Mouse (Mus musculus): ENCODE measurements at regions not wholly inside any gene's neighbourhood (a gene's known extent, or its start where the extent isn't known, plus 50 kb on each side); places are given as distances from the start of the nearest gene placed in this dataset.

GRCm38 (mm10) chr14:98626476-98626875, 367.6 kb downstream of the Rpl36a-ps1 start:
- DNase-seq (ENCODE audit: low spot score): no peak
- H3K4me3 ChIP-seq (ENCODE audit: low read depth, low read length): no peak overlapping the region
- no peaks in the 10 kb centered on the region for H3K4me1 ChIP-seq (replicated peaks; ENCODE audit: control insufficient read depth, insufficient read depth, low read length)
- H3K4me2 ChIP-seq (ENCODE audit: low read depth, low read length, severe bottlenecking): no peak overlapping the region
- no peaks in the 10 kb centered on the region for H3K27me3 ChIP-seq (ENCODE audit: control insufficient read depth, insufficient read depth, low read length)
- H3K27ac ChIP-seq (ENCODE audit: low read depth, low read length): no peak overlapping the region
- no peak for ATAC-seq (replicated peaks; ENCODE audit: low FRiP score)
- 73% methylated on average over 7 of the region's 7 CpGs for WGBS
- no peaks in the 10 kb centered on the region for H3K9me3 ChIP-seq (ENCODE audit: control insufficient read depth, low read length)
- H3K36me3 ChIP-seq (ENCODE audit: control insufficient read depth, insufficient read depth, low read length): no peaks in the 10 kb centered on the region
- H3K9ac ChIP-seq (ENCODE audit: low read length): no peak overlapping the region

DNA sequence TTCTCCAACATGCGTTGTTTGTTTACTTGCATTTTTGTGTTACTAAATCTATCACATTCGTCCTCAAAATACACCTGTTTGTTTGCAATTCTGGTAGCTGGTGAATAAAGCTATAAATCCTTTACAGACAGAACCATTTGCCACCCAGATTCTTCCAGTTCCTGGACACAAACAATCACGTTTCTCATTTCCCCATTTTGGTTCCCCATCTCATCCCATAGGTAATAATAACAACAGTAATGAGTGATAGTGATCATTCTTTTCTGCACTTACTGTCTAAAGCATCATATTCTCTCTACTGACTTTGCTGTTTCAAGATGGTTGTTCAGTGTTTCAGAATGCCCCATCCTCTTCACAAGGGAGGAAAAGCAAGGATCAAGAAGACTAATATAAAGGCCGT, 368.3 kb downstream of the Rpl36a-ps1 start:
- no peak for DNase-seq (ENCODE audit: low spot score)
- Histone ChIP-seq H3K36me3 (ENCODE audit: control insufficient read depth, insufficient read depth, low read length) (no peaks in the 10 kb centered on the region), H3K9ac (ENCODE audit: low read length) (no peak overlapping the region), H3K27me3 (ENCODE audit: control insufficient read depth, insufficient read depth, low read length) (no peaks in the 10 kb centered on the region), H3K9me3 (ENCODE audit: control insufficient read depth, low read length) (no peaks in the 10 kb centered on the region), H3K4me3 (ENCODE audit: low read depth, low read length) (no peak overlapping the region), H3K4me2 (ENCODE audit: low read depth, low read length, severe bottlenecking) (no peak overlapping the region), H3K4me1 (replicated peaks; ENCODE audit: control insufficient read depth, insufficient read depth, low read length) (no peaks in the 10 kb centered on the region), H3K27ac (ENCODE audit: low read depth, low read length) (no peak overlapping the region)
- WGBS: 87% methylated on average over 4 of the region's 4 CpGs
- no peak for ATAC-seq (replicated peaks; ENCODE audit: low FRiP score)

- no peak for ATAC-seq (replicated peaks; ENCODE audit: low FRiP score)
- no peaks in the 10 kb centered on the region for H3K36me3 ChIP-seq (ENCODE audit: control insufficient read depth, insufficient read depth, low read length)
- H3K27ac ChIP-seq (ENCODE audit: low read depth, low read length): no peak overlapping the region
- no peak overlapping the region for H3K4me2 ChIP-seq (ENCODE audit: low read depth, low read length, severe bottlenecking)
- WGBS: 71% methylated on average over 2 of the region's 2 CpGs
- H3K4me3 ChIP-seq (ENCODE audit: low read depth, low read length): no peak overlapping the region
- DNase-seq (ENCODE audit: low spot score): no peak
- H3K27me3 ChIP-seq (ENCODE audit: control insufficient read depth, insufficient read depth, low read length): no peaks in the 10 kb centered on the region
- no peak overlapping the region for H3K9ac ChIP-seq (ENCODE audit: low read length)
- no peaks in the 10 kb centered on the region for H3K9me3 ChIP-seq (ENCODE audit: control insufficient read depth, low read length)
- no peaks in the 10 kb centered on the region for H3K4me1 ChIP-seq (replicated peaks; ENCODE audit: control insufficient read depth, insufficient read depth, low read length)
Observed at GRCm38 (mm10) chr14:98605772-98606171, 388.3 kb downstream of the Rpl36a-ps1 start.

DNA sequence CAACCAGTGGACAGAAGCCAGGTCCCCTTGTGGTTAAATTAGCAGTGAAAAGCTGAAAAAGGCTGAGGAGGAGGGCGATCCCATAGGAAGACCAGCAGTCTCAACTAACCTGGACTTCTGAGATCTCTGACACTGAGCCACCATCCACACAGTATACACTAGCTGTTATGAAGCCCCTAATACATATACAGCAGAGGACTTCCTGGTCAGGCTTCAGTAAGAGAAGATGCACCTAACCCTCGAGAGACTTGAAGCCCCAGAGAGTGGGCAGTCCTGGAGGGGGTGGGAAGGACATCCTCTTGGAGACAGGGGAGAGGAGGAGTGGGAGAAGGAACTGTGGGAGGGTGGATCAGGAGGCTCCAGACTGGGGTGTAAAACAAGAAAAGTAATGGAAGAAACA, 397.9 kb downstream of the Rpl36a-ps1 start:
- Histone ChIP-seq H3K9me3 (ENCODE audit: control insufficient read depth, low read length) (no peaks in the 10 kb centered on the region), H3K36me3 (ENCODE audit: control insufficient read depth, insufficient read depth, low read length) (no peaks in the 10 kb centered on the region), H3K4me2 (ENCODE audit: low read depth, low read length, severe bottlenecking) (no peak overlapping the region), H3K9ac (ENCODE audit: low read length) (no peak overlapping the region), H3K4me1 (replicated peaks; ENCODE audit: control insufficient read depth, insufficient read depth, low read length) (no peaks in the 10 kb centered on the region), H3K4me3 (ENCODE audit: low read depth, low read length) (no peak overlapping the region), H3K27me3 (ENCODE audit: control insufficient read depth, insufficient read depth, low read length) (no peaks in the 10 kb centered on the region), H3K27ac (ENCODE audit: low read depth, low read length) (no peak overlapping the region)
- DNase-seq (ENCODE audit: low spot score): no peak
- ATAC-seq (replicated peaks; ENCODE audit: low FRiP score): no peak
- WGBS: 79% methylated on average over 2 of the region's 2 CpGs

- Histone ChIP-seq H3K27me3 (ENCODE audit: control insufficient read depth, insufficient read depth, low read length) (no peaks in the 10 kb centered on the region), H3K27ac (ENCODE audit: low read depth, low read length) (no peak overlapping the region), H3K4me1 (replicated peaks; ENCODE audit: control insufficient read depth, insufficient read depth, low read length) (no peaks in the 10 kb centered on the region), H3K36me3 (ENCODE audit: control insufficient read depth, insufficient read depth, low read length) (no peaks in the 10 kb centered on the region), H3K9me3 (ENCODE audit: control insufficient read depth, low read length) (no peaks in the 10 kb centered on the region), H3K4me3 (ENCODE audit: low read depth, low read length) (no peak overlapping the region), H3K9ac (ENCODE audit: low read length) (no peak overlapping the region), H3K4me2 (ENCODE audit: low read depth, low read length, severe bottlenecking) (no peak overlapping the region)
- WGBS: 2% methylated on average over 4 of the region's 4 CpGs
- ATAC-seq (replicated peaks; ENCODE audit: low FRiP score) (peak; percentile 88), DNase-seq (ENCODE audit: low spot score) (peak; percentile 66)
Observed at GRCm38 (mm10) chr14:98589846-98590245, 404.3 kb downstream of the Rpl36a-ps1 start.

DNA sequence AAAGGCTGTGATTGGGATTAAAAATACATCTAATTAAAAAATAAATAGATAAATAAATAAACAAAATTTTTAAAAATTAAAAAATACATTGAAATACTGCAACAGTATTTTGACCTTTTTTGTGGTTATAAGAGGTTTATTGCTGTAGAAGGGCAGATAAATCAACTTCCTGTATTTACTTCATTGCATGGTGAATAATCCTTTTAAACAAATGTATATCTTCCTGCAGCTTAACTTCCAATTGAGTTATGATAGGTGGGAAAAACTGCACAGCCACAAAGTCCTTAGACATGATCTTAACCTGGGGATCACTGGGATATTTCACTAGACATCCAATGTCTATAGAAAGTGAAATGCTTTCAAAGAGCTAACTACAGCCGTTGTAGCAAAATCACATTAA, 402.1 kb upstream of the Dach1 start:
- no peak for DNase-seq (ENCODE audit: low spot score)
- no peak overlapping the region for H3K4me3 ChIP-seq (ENCODE audit: low read depth, low read length)
- no peak for ATAC-seq (replicated peaks; ENCODE audit: low FRiP score)
- H3K27ac ChIP-seq (ENCODE audit: low read depth, low read length): no peak overlapping the region
- no peaks in the 10 kb centered on the region for H3K9me3 ChIP-seq (ENCODE audit: control insufficient read depth, low read length)
- H3K4me2 ChIP-seq (ENCODE audit: low read depth, low read length, severe bottlenecking): no peak overlapping the region
- no peaks in the 10 kb centered on the region for H3K4me1 ChIP-seq (replicated peaks; ENCODE audit: control insufficient read depth, insufficient read depth, low read length)
- no peak overlapping the region for H3K9ac ChIP-seq (ENCODE audit: low read length)
- WGBS: 87% methylated on average over 1 of the region's 1 CpGs
- H3K36me3 ChIP-seq (ENCODE audit: control insufficient read depth, insufficient read depth, low read length): no peaks in the 10 kb centered on the region
- H3K27me3 ChIP-seq (ENCODE audit: control insufficient read depth, insufficient read depth, low read length): no peaks in the 10 kb centered on the region

DNA sequence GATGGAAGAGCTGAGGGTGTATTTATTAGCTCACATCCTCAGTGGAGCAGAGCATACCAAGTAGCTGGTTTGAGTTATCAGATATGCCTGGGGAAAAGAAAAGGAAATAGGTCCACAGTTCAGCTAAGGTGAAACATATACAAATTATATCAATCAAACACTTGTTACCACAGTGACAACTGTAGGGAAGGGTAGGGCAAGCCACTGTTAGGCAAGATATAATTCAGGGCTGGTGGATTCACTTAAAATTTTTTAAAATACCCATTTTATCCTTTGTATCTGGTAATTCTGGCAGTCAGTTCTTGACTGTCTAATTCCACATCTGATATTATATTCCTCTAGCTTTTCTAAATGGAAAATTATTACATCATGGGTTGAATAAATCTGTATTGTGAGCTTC, 392.4 kb upstream of the Dach1 start:
- H3K4me2 ChIP-seq (ENCODE audit: low read depth, low read length, severe bottlenecking): no peak overlapping the region
- H3K9me3 ChIP-seq (ENCODE audit: control insufficient read depth, low read length): no peaks in the 10 kb centered on the region
- DNase-seq (ENCODE audit: low spot score) (no peak), ATAC-seq (replicated peaks; ENCODE audit: low FRiP score) (no peak)
- H3K27ac ChIP-seq (ENCODE audit: low read depth, low read length): no peak overlapping the region
- no peaks in the 10 kb centered on the region for H3K4me1 ChIP-seq (replicated peaks; ENCODE audit: control insufficient read depth, insufficient read depth, low read length)
- no peak overlapping the region for H3K4me3 ChIP-seq (ENCODE audit: low read depth, low read length)
- H3K36me3 ChIP-seq (ENCODE audit: control insufficient read depth, insufficient read depth, low read length): no peaks in the 10 kb centered on the region
- H3K9ac ChIP-seq (ENCODE audit: low read length): no peak overlapping the region
- no peaks in the 10 kb centered on the region for H3K27me3 ChIP-seq (ENCODE audit: control insufficient read depth, insufficient read depth, low read length)

DNA sequence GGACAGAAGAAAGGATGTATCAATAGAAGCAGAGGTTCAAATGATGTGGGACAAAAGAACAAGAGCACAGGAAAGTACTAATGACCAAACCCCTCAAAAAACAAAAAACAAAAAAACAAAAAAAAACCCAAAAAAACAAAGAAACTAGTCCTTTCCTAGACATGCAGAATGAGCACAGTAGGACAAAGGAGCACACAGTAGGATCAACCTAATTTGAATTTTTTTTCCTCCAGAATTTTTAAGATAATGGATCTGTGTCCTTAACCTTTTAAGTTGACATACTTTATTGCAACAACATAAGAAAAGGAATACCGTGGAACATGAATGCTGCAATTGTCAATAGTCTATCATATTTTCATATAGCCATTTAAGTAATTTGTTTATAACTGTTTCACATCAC, 370.2 kb upstream of the Dach1 start:
- Histone ChIP-seq H3K27me3 (ENCODE audit: control insufficient read depth, insufficient read depth, low read length) (no peaks in the 10 kb centered on the region), H3K36me3 (ENCODE audit: control insufficient read depth, insufficient read depth, low read length) (no peaks in the 10 kb centered on the region), H3K4me3 (ENCODE audit: low read depth, low read length) (no peak overlapping the region), H3K27ac (ENCODE audit: low read depth, low read length) (no peak overlapping the region), H3K4me2 (ENCODE audit: low read depth, low read length, severe bottlenecking) (no peak overlapping the region), H3K9ac (ENCODE audit: low read length) (no peak overlapping the region), H3K4me1 (replicated peaks; ENCODE audit: control insufficient read depth, insufficient read depth, low read length) (no peaks in the 10 kb centered on the region), H3K9me3 (ENCODE audit: control insufficient read depth, low read length) (no peaks in the 10 kb centered on the region)
- no peak for DNase-seq (ENCODE audit: low spot score)
- ATAC-seq (replicated peaks; ENCODE audit: low FRiP score): no peak
- 91% methylated on average over 1 of the region's 1 CpGs for WGBS

DNA sequence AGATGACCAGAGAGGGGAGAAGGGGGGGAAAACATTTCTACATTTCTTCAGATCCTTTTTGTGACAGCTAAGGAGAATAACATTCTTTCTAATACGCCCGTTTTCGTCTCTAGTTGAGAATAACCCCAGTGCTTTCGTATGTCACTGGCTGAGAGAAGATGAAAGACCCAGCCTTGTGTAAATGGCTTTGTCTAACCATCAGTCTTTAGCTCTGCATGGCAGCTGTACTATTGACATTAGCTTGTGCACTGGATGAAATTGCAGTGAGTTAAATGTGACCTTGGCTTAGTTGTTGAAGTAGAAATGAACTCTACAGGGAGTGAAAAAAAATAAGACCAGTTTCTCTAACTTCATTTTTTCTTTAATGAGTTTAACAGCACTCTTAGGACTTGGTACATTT, 368.7 kb upstream of the Dach1 start:
- peak; percentile 79 for ATAC-seq (replicated peaks; ENCODE audit: low FRiP score)
- no peak overlapping the region for H3K27ac ChIP-seq (ENCODE audit: low read depth, low read length)
- H3K4me2 ChIP-seq (ENCODE audit: low read depth, low read length, severe bottlenecking): no peak overlapping the region
- no peaks in the 10 kb centered on the region for H3K9me3 ChIP-seq (ENCODE audit: control insufficient read depth, low read length)
- WGBS: 32% methylated on average over 4 of the region's 4 CpGs
- H3K4me3 ChIP-seq (ENCODE audit: low read depth, low read length): no peak overlapping the region
- no peaks in the 10 kb centered on the region for H3K27me3 ChIP-seq (ENCODE audit: control insufficient read depth, insufficient read depth, low read length)
- H3K36me3 ChIP-seq (ENCODE audit: control insufficient read depth, insufficient read depth, low read length): no peaks in the 10 kb centered on the region
- no peak for DNase-seq (ENCODE audit: low spot score)
- no peaks in the 10 kb centered on the region for H3K4me1 ChIP-seq (replicated peaks; ENCODE audit: control insufficient read depth, insufficient read depth, low read length)
- H3K9ac ChIP-seq (ENCODE audit: low read length): no peak overlapping the region

Measured in forebrain, embryonic 11.5 days (tissue).